Mouse (Mus musculus) E14TG2a.4 (cell line): Measurements from ENCODE around the gene Ing4.
"Not testable (repeated sequence)": the region's sequence is repeated elsewhere in the genome, so short reads cannot be mapped to it uniquely, and the experiment has no call there.

Experiments used
- H3K27me3 ChIP-seq: 2 replicates; pipeline ENCODE4 v1.6.1; 2014; ENCODE audit warnings: low read length, control low read depth; ENCODE audit not compliant: insufficient read depth
- H3K36me3 ChIP-seq: 2 replicates; pipeline ENCODE4 v1.6.1; 2014; ENCODE audit warnings: low read length, control low read depth; ENCODE audit not compliant: insufficient read depth
- H3K4me1 ChIP-seq: replicated peaks from 2 replicates; pipeline ENCODE4 v1.6.1; 2014; ENCODE audit warnings: low read depth, low read length, control low read depth
- H3K4me3 ChIP-seq: replicated peaks from 2 replicates; pipeline ENCODE4 v1.5.1; 2014; ENCODE audit warnings: mild to moderate bottlenecking, low read length
- H3K9me3 ChIP-seq: 2 replicates; pipeline ENCODE4 v1.6.1; 2014; ENCODE audit warnings: low read length, control low read depth
- CTCF ChIP-seq: conservative IDR thresholded peaks from 2 replicates; pipeline ENCODE4 v1.5.1; 2014; ENCODE audit warnings: low read length
- NANOG ChIP-seq: IDR thresholded peaks from 2 replicates; pipeline ENCODE4 v1.6.1; 2014; ENCODE audit warnings: borderline replicate concordance, low read length, mixed read lengths
- POU5F1 ChIP-seq: IDR thresholded peaks from 2 replicates; pipeline ENCODE4 v1.6.1; 2014; ENCODE audit warnings: low read length, borderline replicate concordance

The Ing4 gene

DNA sequence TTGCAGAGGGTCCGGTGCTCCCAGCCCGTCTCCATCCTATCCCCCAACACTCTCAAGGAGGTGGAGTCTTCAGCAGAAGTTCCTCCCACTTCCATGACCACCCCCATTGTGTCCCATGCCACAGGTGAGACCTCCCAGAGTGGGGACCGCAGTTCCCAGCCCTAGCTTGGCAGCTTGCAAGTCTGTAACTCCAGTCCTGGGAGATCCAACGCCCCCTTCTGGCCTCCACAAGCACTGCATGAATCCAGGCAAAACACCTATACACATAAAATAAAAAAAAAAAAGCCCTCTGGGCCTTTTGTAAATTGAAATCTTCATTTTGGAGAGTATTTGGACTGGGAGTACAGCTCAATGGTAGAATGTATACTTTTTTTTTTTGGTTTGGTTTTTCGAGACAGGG lies 11.7 kb downstream of the Ing4 start:
- peaks cover 6% of the 10 kb centered on the region; the same call in 1 of the 2 replicates for H3K27me3 ChIP-seq
- peaks cover 61% of the 10 kb centered on the region for H3K4me1 ChIP-seq
- H3K4me3 ChIP-seq, result peak overlapping the region; percentile 20
- no peaks in the 10 kb centered on the region for H3K9me3 ChIP-seq
- TF ChIP-seq POU5F1 (no peak), CTCF (peak; percentile 80), NANOG (no peak)
- peaks cover 53% of the 10 kb centered on the region for H3K36me3 ChIP-seq

- H3K4me1 ChIP-seq, result peaks cover 55% of the 10 kb centered on the region
- no peaks in the 10 kb centered on the region for H3K36me3 ChIP-seq
- no peaks in the 10 kb centered on the region for H3K9me3 ChIP-seq
- H3K4me3 ChIP-seq, result 0 out of 2 replicates have a peak overlapping the region, but pooled peaks have one; percentile 29
- H3K27me3 ChIP-seq, result no peaks in the 10 kb centered on the region
- TF ChIP-seq CTCF (no peak), NANOG (no peak), POU5F1 (no peak)
These were observed 21.9 kb downstream of the Ing4 start for GRCm38 (mm10) chr6:125061493-125061892.

DNA sequence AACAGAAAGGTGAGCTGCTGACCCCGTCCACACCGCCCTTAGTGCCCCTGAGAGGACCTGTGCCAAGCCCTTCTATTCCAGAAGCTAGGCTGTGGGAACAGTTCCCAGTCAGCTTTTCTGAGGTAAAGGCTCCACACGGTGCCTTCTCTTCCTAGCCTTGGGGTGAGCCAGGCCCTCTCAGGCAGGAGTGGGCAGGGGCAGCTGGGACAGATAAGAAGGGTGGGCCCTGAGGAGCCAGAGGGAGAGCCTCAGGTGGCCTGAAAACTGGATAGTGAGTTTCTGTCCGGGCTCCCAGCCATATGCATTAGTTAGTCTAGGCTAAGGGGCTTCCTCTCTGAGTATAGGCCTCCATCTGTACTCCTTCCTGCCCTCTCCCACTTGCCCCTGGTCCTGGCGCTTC lies 23.0 kb downstream of the Ing4 start:
- Histone ChIP-seq H3K4me1 (peaks cover 62% of the 10 kb centered on the region), H3K27me3 (no peaks in the 10 kb centered on the region), H3K9me3 (no peaks in the 10 kb centered on the region), H3K4me3 (peak overlapping the region; percentile 4; the same call in 1 of the 2 replicates), H3K36me3 (no peaks in the 10 kb centered on the region)
- TF ChIP-seq POU5F1 (no peak), NANOG (no peak), CTCF (no peak)

DNA sequence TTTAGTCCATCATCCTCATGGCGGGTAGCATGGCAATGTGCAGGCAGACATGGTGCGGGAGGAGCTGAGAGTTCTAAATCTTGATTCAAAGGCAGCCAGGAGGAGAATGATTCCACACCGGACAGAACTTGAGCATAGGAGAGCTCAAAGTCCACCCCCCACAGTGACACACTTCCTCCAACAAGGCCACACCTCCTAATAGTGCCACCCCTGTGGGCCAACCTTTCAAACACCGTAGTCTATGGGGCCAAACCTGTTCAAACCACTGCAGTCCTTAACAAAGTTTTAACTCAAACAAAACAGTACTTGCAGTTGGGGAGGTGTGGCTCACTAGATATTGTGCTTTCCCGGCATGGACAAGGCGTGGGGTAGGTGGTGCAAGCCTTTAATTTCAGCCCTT lies 24.3 kb downstream of the Ing4 start:
- no peak for TF ChIP-seq CTCF
- no peak for TF ChIP-seq NANOG
- TF ChIP-seq POU5F1, result no peak
- Histone ChIP-seq H3K4me3 (peak overlapping the region; percentile 32; the same call in 1 of the 2 replicates), H3K36me3 (no peaks in the 10 kb centered on the region), H3K9me3 (no peaks in the 10 kb centered on the region), H3K27me3 (no peaks in the 10 kb centered on the region), H3K4me1 (peaks cover 73% of the 10 kb centered on the region)

- H3K9me3 ChIP-seq, H3K4me3 ChIP-seq, H3K27me3 ChIP-seq, H3K36me3 ChIP-seq: not testable (repeated sequence)
- peaks cover 84% of the 10 kb centered on the region for H3K4me1 ChIP-seq
These were observed 25.7 kb downstream of the Ing4 start for GRCm38 (mm10) chr6:125065223-125065622.

DNA sequence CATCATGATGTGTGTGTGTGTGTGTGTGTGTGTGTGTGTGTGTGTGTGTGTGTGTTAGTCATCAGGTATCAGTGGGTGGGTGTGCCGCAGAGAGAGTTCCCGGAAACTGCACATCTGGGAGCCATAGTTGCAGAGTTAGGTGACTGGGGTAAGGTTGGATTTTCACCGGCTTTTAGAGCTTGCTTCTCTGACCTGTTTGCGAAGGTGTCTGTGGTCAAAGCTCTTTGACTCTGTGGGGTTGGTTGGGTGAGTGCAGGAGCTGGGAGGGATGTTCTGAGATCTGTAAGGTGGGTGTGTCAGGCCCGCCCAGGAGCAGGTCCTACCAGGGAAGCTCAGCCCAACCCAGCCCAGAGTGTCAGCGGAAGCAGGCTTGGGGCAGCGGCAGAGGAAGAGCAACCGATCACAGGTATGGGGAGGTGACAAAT lies 28.0 kb downstream of the Ing4 start, which contains the start of gene Lpar5:
Gene Lpar5, plus strand, starts transcription at position 350 of the 425 bp plus-strand sequence.
- Histone ChIP-seq H3K27me3 (no peaks in the 10 kb centered on the region), H3K4me3 (peak within 1 kb of the TSS; percentile 73), H3K36me3 (no peaks in the 10 kb centered on the region), H3K4me1 (peaks cover 85% of the 10 kb centered on the region), H3K9me3 (no peaks in the 10 kb centered on the region)
- TF ChIP-seq POU5F1, result no peak
- no peak for TF ChIP-seq CTCF
- TF ChIP-seq NANOG, result no peak

GRCm38 (mm10) chr6:125071170-125071895 lies 31.8 kb downstream of the Ing4 start:
- Histone ChIP-seq H3K4me3 (peak overlapping the region; percentile 71), H3K27me3 (no peaks in the 10 kb centered on the region), H3K36me3 (peaks cover 7% of the 10 kb centered on the region), H3K9me3 (no peaks in the 10 kb centered on the region), H3K4me1 (peaks cover 69% of the 10 kb centered on the region)
- no peak for TF ChIP-seq CTCF
- no peak for TF ChIP-seq POU5F1
- no peak for TF ChIP-seq NANOG

- Histone ChIP-seq H3K27me3 (no peaks in the 10 kb centered on the region), H3K4me3 (peak overlapping the region; percentile 71), H3K4me1 (peaks cover 68% of the 10 kb centered on the region), H3K9me3 (no peaks in the 10 kb centered on the region), H3K36me3 (peaks cover 7% of the 10 kb centered on the region)
- TF ChIP-seq CTCF (no peak), NANOG (no peak), POU5F1 (no peak)
These were observed 32.3 kb downstream of the Ing4 start for GRCm38 (mm10) chr6:125071896-125072279.

- H3K36me3 ChIP-seq, result peaks cover 7% of the 10 kb centered on the region
- H3K4me1 ChIP-seq, result peaks cover 49% of the 10 kb centered on the region
- no peak overlapping the region for H3K4me3 ChIP-seq
- H3K27me3 ChIP-seq, result no peaks in the 10 kb centered on the region
- H3K9me3 ChIP-seq, result no peaks in the 10 kb centered on the region
- no peak for TF ChIP-seq NANOG
- no peak for TF ChIP-seq CTCF
- no peak for TF ChIP-seq POU5F1
These were observed 34.3 kb downstream of the Ing4 start for GRCm38 (mm10) chr6:125073825-125074224.
